Mouse (Mus musculus) stomach, postnatal 0 days (tissue): ENCODE data around the gene Jph2. TPM values are rescaled to one million over a fixed set of nuclear protein-coding genes. Genes with fewer than 3 reads are reported as not detected.
A peak's percentile ranks its signal among the peaks of the same experiment; 100 is the strongest.

Source experiments
- ATAC-seq: fragments of 200-750 bp; cut with Nextera tagmentation; 2 replicates; pipeline ENCODE4 v1.8.0; 2017; ENCODE audit not compliant: low FRiP score, low TSS enrichment
- DNase-seq: peaks from one replicate; pipeline ENCODE4 v3.0.0-alpha.2; 2016; ENCODE audit warnings: low spot score
- H3K27ac ChIP-seq: fragments of 300-500 bp; sonication (generic); replicated peaks from 2 replicates; pipeline ENCODE4 v1.5.1; 2014; ENCODE audit warnings: mild to moderate bottlenecking, control low read depth
- H3K27me3 ChIP-seq: fragments of 300-500 bp; sonication (generic); 2 replicates; pipeline ENCODE4 v1.6.1; 2014; ENCODE audit warnings: low read length; ENCODE audit not compliant: control insufficient read depth, insufficient read depth
- H3K36me3 ChIP-seq: fragments of 300-500 bp; sonication (generic); 2 replicates; pipeline ENCODE4 v1.6.1; 2014; ENCODE audit warnings: low read length, mixed read lengths; ENCODE audit not compliant: control insufficient read depth, insufficient read depth
- H3K4me1 ChIP-seq: fragments of 300-500 bp; sonication (generic); replicated peaks from 2 replicates; pipeline ENCODE4 v1.6.1; 2014; ENCODE audit warnings: antibody characterized with exemption; ENCODE audit not compliant: control insufficient read depth, insufficient read depth
- H3K4me2 ChIP-seq: fragments of 300-500 bp; sonication (generic); replicated peaks from 2 replicates; pipeline ENCODE4 v1.6.1; 2014; ENCODE audit warnings: low read depth, mild to moderate bottlenecking, control low read depth, moderate library complexity
- H3K4me3 ChIP-seq: fragments of 300-500 bp; sonication (generic); 2 replicates; pipeline ENCODE4 v1.5.1; 2014; ENCODE audit warnings: low read depth, low read length, control low read depth
- H3K9ac ChIP-seq: fragments of 300-500 bp; sonication (generic); 2 replicates; pipeline ENCODE4 v1.6.1; 2014; ENCODE audit warnings: mild to moderate bottlenecking, low read length, control low read depth, mixed read lengths
- H3K9me3 ChIP-seq: fragments of 300-500 bp; sonication (generic); 2 replicates; pipeline ENCODE4 v1.6.1; 2016; ENCODE audit warnings: low read length; ENCODE audit not compliant: control insufficient read depth
- CTCF ChIP-seq: IDR thresholded peaks from 2 replicates; pipeline ENCODE4 v1.5.1; 2016; ENCODE audit warnings: antibody characterized with exemption, low read depth, mild to moderate bottlenecking, moderate library complexity
- EP300 ChIP-seq: optimal IDR thresholded peaks from 2 replicates; pipeline ENCODE3; 2016; ENCODE audit warnings: antibody characterized with exemption
- WGBS: fragments of 180-500 bp; shearing (Covaris S2); extraction: QIAGEN DNeasy Blood & Tissue Kit; methylation state at CpG from one replicate; pipeline ENCODE4 v1.1.7; 2014; 5-methylcytosine and 5-hydroxymethylcytosine counted together
- polyA plus RNA-seq: library from polyadenylated mRNA; unstranded; fragments of >200 nt; fragmentation: Nextera tagmentation; extraction: Ambion mirVana; gene quantifications from 2 replicates; pipeline ENCODE4 v1.2.1, GENCODE M21; 2015

The Jph2 gene
- polyA plus RNA-seq, 1 experiment from 2014 or later: 13.9 TPM

GRCm38 (mm10) chr2:163303037-163303436, 94.8 kb downstream of the Jph2 start:
- ATAC-seq (no peak), DNase-seq (no peak)
- Histone ChIP-seq H3K9ac (no peak overlapping the region), H3K4me1 (no peaks in the 10 kb centered on the region), H3K9me3 (no peaks in the 10 kb centered on the region), H3K4me2 (no peak overlapping the region), H3K27me3 (no peaks in the 10 kb centered on the region), H3K4me3 (no peak overlapping the region), H3K27ac (no peak overlapping the region), H3K36me3 (no peaks in the 10 kb centered on the region)
- 56% methylated on average over 9 of the region's 9 CpGs for WGBS
- TF ChIP-seq EP300: no peak

GRCm38 (mm10) chr2:163301641-163302040, 96.2 kb downstream of the Jph2 start:
- Histone ChIP-seq H3K4me3 (no peak overlapping the region), H3K4me2 (no peak overlapping the region), H3K4me1 (no peaks in the 10 kb centered on the region), H3K9ac (no peak overlapping the region), H3K27ac (no peak overlapping the region), H3K27me3 (no peaks in the 10 kb centered on the region), H3K36me3 (no peaks in the 10 kb centered on the region), H3K9me3 (no peaks in the 10 kb centered on the region)
- TF ChIP-seq CTCF (peak; percentile 44), EP300 (no peak)
- ATAC-seq (no peak), DNase-seq (no peak)
- 56% methylated on average over 5 of the region's 5 CpGs for WGBS

DNA sequence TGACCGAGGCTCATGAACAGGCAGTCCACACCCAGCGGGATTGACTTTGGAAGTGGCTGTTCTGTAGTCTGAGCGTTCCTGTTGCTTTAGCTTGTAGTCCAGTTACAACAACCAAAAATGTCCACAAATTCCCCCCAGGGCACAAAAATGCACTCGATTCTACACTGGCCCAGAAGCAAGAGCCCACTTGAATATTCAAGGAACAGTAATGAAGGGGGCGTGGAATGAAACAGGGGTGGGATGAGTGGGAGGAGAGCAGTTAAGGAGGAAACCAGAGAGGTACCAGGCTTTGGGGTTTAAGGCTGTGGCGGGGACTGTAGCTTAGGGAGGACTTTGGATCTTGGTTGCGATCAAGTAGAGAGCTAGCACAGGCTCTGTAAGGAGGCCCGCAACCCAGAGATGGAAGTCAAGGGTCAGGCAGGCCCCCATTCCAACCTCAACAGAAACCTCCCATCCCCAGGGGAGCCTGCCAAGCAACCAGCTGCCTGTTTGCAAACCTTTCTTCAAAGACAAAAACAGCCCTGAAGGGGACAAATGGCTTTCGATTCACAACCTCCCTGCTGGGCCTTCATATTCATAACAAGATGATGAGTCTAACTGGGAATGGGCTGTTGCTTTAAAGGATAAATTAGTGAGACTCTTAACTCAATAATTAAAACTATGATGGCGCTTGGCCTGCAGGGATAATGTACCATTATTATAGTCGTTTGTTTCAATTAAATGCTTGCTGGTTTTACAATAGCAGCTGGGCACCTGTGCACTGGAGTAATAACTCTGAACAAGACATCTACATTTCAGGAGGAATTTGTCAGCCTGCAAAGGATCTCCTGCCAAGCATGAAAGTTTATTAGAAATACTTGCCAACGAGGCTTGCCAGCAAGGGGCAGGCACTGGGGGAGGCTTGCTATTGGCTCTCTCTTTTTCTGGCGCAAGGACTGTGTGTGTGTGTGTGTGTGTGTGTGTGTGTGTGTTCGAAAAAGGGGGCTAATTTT, 97.4 kb downstream of the Jph2 start:
- DNase-seq: no peak
- Histone ChIP-seq H3K4me3 (no peak overlapping the region), H3K36me3 (no peaks in the 10 kb centered on the region), H3K27me3 (no peaks in the 10 kb centered on the region), H3K9me3 (no peaks in the 10 kb centered on the region), H3K4me1 (no peaks in the 10 kb centered on the region), H3K9ac (no peak overlapping the region), H3K4me2 (no peak overlapping the region), H3K27ac (no peak overlapping the region; the same call in 1 of the 2 replicates)
- 47% methylated on average over 14 of the region's 14 CpGs for WGBS
- ATAC-seq: peak; percentile 10; the same call in 1 of the 2 replicates
- TF ChIP-seq CTCF: no peak
- TF ChIP-seq EP300: no peak

DNA sequence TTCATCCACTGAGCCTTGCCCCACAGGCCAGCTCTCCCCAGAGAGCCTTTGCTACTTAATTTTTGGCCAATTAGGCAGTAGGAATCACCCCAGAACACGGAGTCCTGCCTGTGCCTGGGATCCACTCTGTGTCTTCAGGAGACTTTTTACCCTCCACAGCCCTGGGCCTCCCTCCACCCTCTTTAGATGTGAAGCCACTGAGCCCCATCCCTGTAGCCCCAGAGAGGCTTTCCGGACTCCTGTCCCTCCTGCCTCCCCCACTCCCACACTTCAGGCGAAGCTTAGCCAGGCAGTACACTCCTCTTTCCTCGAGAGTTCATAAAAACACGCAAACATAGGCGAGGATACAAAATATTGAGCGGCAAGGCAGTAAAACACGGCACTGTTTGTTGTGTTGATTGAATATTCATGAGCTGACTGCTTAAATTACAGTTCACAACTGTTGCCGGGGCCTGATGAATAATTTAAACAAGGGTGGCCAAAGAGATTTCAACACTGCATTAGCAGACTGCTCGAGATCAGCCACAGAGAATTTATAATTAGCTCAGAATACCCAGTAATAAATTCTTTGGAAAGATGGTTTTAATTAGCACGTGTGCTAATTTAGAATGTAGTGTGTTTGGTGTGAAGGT, 100.7 kb downstream of the Jph2 start:
- no peaks in the 10 kb centered on the region for H3K27me3 ChIP-seq
- H3K4me2 ChIP-seq: no peak overlapping the region
- TF ChIP-seq CTCF (no peak), EP300 (no peak)
- no peak for DNase-seq
- no peak overlapping the region for H3K4me3 ChIP-seq
- no peak for ATAC-seq
- no peak overlapping the region for H3K27ac ChIP-seq
- no peaks in the 10 kb centered on the region for H3K9me3 ChIP-seq
- WGBS: 64% methylated on average over 11 of the region's 11 CpGs
- no peaks in the 10 kb centered on the region for H3K36me3 ChIP-seq
- H3K9ac ChIP-seq: no peak overlapping the region
- H3K4me1 ChIP-seq: no peaks in the 10 kb centered on the region

DNA sequence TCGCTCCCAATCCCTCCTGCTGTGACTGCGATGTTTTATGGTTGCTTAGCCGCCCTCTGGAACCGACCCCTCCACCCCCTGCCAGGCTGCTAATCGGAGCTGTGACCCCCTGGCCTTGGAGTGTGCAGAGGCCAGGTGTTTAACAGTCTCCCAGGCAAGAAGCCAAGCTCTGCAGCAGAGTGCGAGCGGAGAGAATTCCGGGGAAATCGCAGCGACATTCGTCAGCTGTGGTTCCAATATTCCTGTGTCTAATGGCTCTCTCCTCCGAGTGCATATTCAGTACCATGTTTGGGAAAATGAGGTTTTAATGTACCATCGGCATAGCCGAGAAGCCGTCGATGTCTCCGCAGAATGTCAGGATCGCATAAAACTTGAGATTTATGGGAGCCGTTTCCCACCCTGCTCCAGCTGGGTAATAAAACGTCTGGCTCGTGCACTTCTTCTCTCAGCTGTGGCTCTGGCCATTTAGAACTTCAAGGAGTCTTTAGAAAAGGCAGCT, 108.9 kb downstream of the Jph2 start:
- Histone ChIP-seq H3K9me3 (no peaks in the 10 kb centered on the region), H3K27me3 (no peaks in the 10 kb centered on the region), H3K4me3 (no peak overlapping the region), H3K4me2 (peak overlapping the region; percentile 35), H3K4me1 (no peaks in the 10 kb centered on the region; the same call in 1 of the 2 replicates), H3K36me3 (no peaks in the 10 kb centered on the region), H3K27ac (no peak overlapping the region), H3K9ac (no peak overlapping the region)
- DNase-seq (no peak), ATAC-seq (no peak; the same call in 1 of the 2 replicates)
- TF ChIP-seq CTCF: no peak
- TF ChIP-seq EP300: no peak
- 11% methylated on average over 21 of the region's 21 CpGs for WGBS

Other genes starting within 250 kb of the Jph2 start
- 0.98 and 1.5 TPM in 2 replicates for gene Tox2, start 194.9 kb downstream of the Jph2 start, polyA plus RNA-seq
- 79.8 and 81.4 TPM in 2 replicates for gene Oser1, start 26.7 kb upstream of the Jph2 start, polyA plus RNA-seq
- 1.9 and 2.7 TPM in 2 replicates for gene Gdap1l1, start 40.5 kb upstream of the Jph2 start, polyA plus RNA-seq
- 11.2 TPM in 2 replicates for gene Fitm2, start 74.6 kb upstream of the Jph2 start, polyA plus RNA-seq
- gene R3hdml, start 94.3 kb upstream of the Jph2 start, polyA plus RNA-seq: 0.23 and 0.40 TPM in 2 replicates
- 24.2 and 27.7 TPM in 2 replicates for gene Hnf4a, start 108.8 kb upstream of the Jph2 start, polyA plus RNA-seq
- gene Ttpal, start 204.3 kb upstream of the Jph2 start, polyA plus RNA-seq: 19.9 and 20.8 TPM in 2 replicates
- 35.8 and 36.4 TPM in 2 replicates for gene Serinc3, start 247.1 kb upstream of the Jph2 start, polyA plus RNA-seq